Mouse (Mus musculus) testis, adult 2 months (tissue): Measurements from ENCODE around the gene Myo6. TPM values are rescaled to one million over a fixed set of nuclear protein-coding genes. Genes with fewer than 3 reads are reported as not detected.

Experiments used
- H3K27ac ChIP-seq: fragments of 200-500 bp; 2 replicates; pipeline ENCODE4 v1.5.1; 2012; ENCODE audit warnings: low read depth, low read length; ENCODE audit not compliant: control insufficient read depth, insufficient read depth
- H3K27me3 ChIP-seq: fragments of 200-500 bp; 2 replicates; pipeline ENCODE4 v1.6.1; 2012; ENCODE audit warnings: mild to moderate bottlenecking, low read length, moderate library complexity; ENCODE audit not compliant: control insufficient read depth, insufficient read depth
- H3K36me3 ChIP-seq: fragments of 200-500 bp; 2 replicates; pipeline ENCODE4 v1.6.1; 2012; ENCODE audit warnings: mild to moderate bottlenecking, low read length; ENCODE audit not compliant: control insufficient read depth, insufficient read depth
- H3K4me1 ChIP-seq: fragments of 200-500 bp; 2 replicates; pipeline ENCODE4 v1.6.1; 2012; ENCODE audit warnings: low read length; ENCODE audit not compliant: control insufficient read depth, insufficient read depth
- H3K4me3 ChIP-seq: fragments of 200-500 bp; 2 replicates; pipeline ENCODE4 v1.5.1; 2012; ENCODE audit warnings: low read depth, mild to moderate bottlenecking, low read length, moderate library complexity, mixed read lengths; ENCODE audit not compliant: control insufficient read depth
- CTCF ChIP-seq: fragments of 200-500 bp; IDR thresholded peaks from 2 replicates; pipeline ENCODE4 v1.5.1; 2012; ENCODE audit warnings: low read depth, mild to moderate bottlenecking, inconsistent platforms, low read length, moderate library complexity; ENCODE audit not compliant: control insufficient read depth, insufficient read depth, insufficient replicate concordance
- POLR2A ChIP-seq: fragments of 200-500 bp; IDR thresholded peaks from 2 replicates; pipeline ENCODE4 v1.6.1; 2012; ENCODE audit warnings: low read depth, mild to moderate bottlenecking, inconsistent platforms, low read length, moderate library complexity; ENCODE audit not compliant: control insufficient read depth
- polyA plus RNA-seq: library from polyadenylated mRNA; depleted of rRNA; stranded (reverse); fragments of >200 nt; gene quantifications from 2 replicates; pipeline ENCODE4 v1.2.3, GENCODE M21; 2012

The Myo6 gene
- polyA plus RNA-seq, 1 experiment = 6.7 TPM

GRCm38 (mm10) chr9:80171241-80171640 lies 6.4 kb downstream of the Myo6 start:
- no peaks in the 10 kb centered on the region for H3K36me3 ChIP-seq
- TF ChIP-seq POLR2A (no peak), CTCF (no peak)
- H3K4me1 ChIP-seq = no peaks in the 10 kb centered on the region
- H3K27ac ChIP-seq = no peak overlapping the region
- no peak overlapping the region for H3K4me3 ChIP-seq
- H3K27me3 ChIP-seq = no peaks in the 10 kb centered on the region

GRCm38 (mm10) chr9:80172396-80173222 lies 7.8 kb downstream of the Myo6 start:
- no peak overlapping the region for H3K27ac ChIP-seq
- no peak overlapping the region for H3K4me3 ChIP-seq
- no peak for TF ChIP-seq POLR2A
- TF ChIP-seq CTCF = no peak
- H3K36me3 ChIP-seq = no peaks in the 10 kb centered on the region
- no peaks in the 10 kb centered on the region for H3K27me3 ChIP-seq
- no peaks in the 10 kb centered on the region; the same call in 1 of the 2 replicates for H3K4me1 ChIP-seq

DNA sequence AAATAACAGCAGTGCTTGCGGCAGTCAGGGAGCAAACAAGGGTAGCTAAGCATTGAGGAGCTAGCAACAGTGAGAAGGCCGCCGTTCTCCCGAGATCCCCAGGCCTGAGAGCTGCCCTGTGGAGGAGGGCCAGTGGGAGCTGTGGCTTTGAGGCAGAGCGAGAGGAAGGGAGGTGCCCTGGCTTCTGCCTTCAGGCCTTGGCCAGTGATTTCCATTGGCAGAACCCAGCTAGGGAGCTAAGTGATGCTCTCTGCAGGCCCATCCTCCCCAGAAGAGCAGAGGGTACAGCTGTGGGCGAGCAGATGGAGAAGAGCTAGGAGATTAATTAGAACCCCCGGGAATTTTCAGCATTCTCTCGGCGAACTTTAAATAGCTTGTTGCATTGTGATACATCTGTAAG lies 8.8 kb downstream of the Myo6 start:
- H3K4me3 ChIP-seq = no peak overlapping the region
- no peaks in the 10 kb centered on the region for H3K36me3 ChIP-seq
- no peaks in the 10 kb centered on the region for H3K27me3 ChIP-seq
- TF ChIP-seq CTCF (no peak), POLR2A (no peak)
- H3K27ac ChIP-seq = no peak overlapping the region
- H3K4me1 ChIP-seq = no peaks in the 10 kb centered on the region; the same call in 1 of the 2 replicates

- H3K36me3 ChIP-seq = no peaks in the 10 kb centered on the region
- H3K4me1 ChIP-seq = no peaks in the 10 kb centered on the region; the same call in 1 of the 2 replicates
- no peaks in the 10 kb centered on the region for H3K27me3 ChIP-seq
- H3K27ac ChIP-seq = no peak overlapping the region
- no peak overlapping the region for H3K4me3 ChIP-seq
- TF ChIP-seq POLR2A = no peak
- TF ChIP-seq CTCF = no peak
These were observed 12.1 kb downstream of the Myo6 start for GRCm38 (mm10) chr9:80176696-80177478.

- Histone ChIP-seq H3K4me1 (no peaks in the 10 kb centered on the region; the same call in 1 of the 2 replicates), H3K27ac (no peak overlapping the region), H3K36me3 (no peaks in the 10 kb centered on the region), H3K27me3 (no peaks in the 10 kb centered on the region), H3K4me3 (no peak overlapping the region)
- TF ChIP-seq POLR2A = no peak
- no peak for TF ChIP-seq CTCF
These were observed 13.8 kb downstream of the Myo6 start for GRCm38 (mm10) chr9:80178670-80179069.

DNA sequence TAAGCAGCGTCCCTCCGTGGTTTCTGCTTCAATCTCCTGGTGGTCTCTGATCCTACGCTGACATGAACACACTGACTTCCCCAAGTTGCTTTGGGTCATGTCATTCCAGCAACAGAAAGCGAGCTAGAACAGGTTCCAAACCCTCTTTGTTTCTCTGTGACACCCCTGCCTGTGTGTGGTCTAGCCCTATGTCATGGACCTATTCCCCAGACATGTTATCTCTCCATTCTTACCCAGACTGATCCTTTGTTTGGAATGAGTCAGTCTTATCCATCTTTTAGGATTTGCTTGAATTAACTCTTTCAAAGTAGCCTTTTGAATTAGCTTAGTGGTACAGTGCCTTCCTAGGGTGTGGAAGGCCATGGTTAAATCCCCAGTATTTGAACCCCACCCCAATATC lies 14.9 kb downstream of the Myo6 start:
- H3K4me1 ChIP-seq = no peaks in the 10 kb centered on the region; the same call in 1 of the 2 replicates
- TF ChIP-seq POLR2A (no peak), CTCF (no peak)
- H3K27me3 ChIP-seq = no peaks in the 10 kb centered on the region
- no peak overlapping the region for H3K27ac ChIP-seq
- no peak overlapping the region for H3K4me3 ChIP-seq
- no peaks in the 10 kb centered on the region for H3K36me3 ChIP-seq

DNA sequence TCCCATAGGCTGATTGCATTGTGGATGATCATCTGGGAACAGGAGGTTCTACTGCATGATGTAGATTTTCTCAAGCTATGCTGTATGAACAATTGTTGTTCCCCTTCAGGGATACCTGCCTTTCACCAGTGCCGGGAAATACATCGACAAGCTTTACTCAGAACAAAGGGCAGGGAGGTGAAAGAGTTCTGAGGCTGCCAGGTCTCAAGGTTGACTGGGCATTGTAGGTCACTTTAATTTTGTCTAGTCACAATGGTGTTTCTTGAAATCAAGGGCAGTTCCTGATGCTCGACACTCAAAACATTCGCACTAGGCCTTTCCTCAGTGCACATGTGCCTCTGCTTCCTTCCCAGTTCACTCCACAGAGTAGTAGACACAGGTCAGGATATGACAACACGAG lies 15.9 kb downstream of the Myo6 start:
- Histone ChIP-seq H3K4me1 (no peaks in the 10 kb centered on the region; the same call in 1 of the 2 replicates), H3K4me3 (no peak overlapping the region), H3K27me3 (no peaks in the 10 kb centered on the region)

More for the DNA sequence above, 15.9 kb downstream of the Myo6 start:
- Histone ChIP-seq H3K27ac (no peak overlapping the region), H3K36me3 (no peaks in the 10 kb centered on the region)
- no peak for TF ChIP-seq POLR2A
- no peak for TF ChIP-seq CTCF
